Mouse (Mus musculus) heart, adult 9 months (tissue): ENCODE data around the gene Aup1.
A peak's percentile ranks its signal among the peaks of the same experiment; 100 is the strongest.

Experiments used
- DNase-seq, 2 experiments: peaks; one replicate each; pipeline ENCODE4 v3.0.0; 2022; ENCODE audit warnings: low spot score in 2 of 2

Aup1 gene

DNA sequence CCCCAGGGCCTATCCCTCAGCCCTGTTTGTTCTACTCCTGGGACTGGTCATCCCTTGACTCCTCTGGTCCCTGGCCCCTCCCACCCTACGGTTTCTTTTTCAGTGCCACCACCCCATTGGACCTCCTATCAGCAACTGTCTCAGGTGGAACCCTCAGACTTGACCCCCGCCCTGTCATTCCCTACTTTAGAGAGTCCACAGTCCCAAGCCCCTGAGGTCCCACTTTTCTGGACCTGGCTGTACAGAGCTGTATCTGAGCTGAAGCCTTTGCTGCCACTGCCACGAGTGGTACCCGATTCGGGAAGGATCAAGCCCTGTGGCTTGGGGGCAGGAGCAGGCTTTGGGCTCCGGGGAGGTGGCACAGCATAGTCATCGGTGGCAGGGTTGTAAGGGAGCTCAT lies 23.2 kb upstream of the Aup1 start:
- DNase-seq, result no peak

DNA sequence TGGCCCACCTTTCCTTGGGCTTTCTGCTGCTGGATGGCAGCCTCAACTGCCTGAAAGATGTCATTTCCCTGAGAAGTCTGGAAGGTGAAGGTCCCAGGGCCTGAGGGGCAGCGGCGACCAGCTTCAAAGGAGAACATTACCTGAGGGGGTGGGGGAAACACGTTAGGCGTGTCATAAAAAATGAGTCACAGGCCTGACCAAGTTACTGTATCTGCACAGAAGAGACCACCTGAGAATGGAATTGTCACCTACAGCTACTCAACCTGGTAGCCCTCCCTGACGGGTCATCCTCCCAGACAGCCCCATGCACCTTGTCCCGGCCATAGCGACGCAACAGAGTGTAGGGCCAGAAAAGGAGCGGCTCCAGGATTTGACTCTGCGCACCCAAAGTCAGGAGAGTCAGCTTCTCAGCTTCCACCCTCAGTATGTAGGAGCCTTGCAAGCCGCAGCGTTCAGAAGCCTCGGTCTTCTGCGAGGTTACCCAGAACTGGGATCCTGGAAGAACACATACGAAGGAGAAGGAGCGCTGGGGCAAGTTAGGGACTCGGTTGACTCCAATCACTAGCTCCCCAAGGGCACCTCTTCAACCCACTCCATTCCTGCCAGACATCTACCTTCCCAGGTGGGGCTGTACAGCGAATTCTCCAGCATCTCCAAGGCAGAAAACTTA lies 22.3 kb upstream of the Aup1 start:
- no peak for DNase-seq

DNA sequence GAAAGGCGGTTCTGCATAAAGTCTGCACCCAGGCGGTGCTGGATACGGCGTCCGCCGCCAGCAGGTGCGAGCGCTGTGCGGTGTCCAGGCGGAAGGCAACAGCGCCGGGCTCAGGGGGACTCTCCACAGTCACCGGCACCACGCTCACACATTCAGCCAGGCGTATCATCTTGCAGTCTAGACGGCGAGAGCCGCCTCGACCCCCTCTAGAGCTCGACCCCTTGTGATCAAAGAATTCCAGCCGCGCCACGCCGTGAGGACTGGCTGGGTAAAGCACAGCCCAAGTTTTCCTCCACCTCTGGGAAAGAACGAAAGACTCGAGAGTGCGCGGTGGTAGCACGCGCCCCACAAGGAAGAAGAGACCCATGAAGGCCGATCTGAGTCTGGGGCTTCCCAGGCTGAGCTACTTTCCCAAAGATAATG lies 21.5 kb upstream of the Aup1 start:
- DNase-seq, result peak; percentile 29

DNA sequence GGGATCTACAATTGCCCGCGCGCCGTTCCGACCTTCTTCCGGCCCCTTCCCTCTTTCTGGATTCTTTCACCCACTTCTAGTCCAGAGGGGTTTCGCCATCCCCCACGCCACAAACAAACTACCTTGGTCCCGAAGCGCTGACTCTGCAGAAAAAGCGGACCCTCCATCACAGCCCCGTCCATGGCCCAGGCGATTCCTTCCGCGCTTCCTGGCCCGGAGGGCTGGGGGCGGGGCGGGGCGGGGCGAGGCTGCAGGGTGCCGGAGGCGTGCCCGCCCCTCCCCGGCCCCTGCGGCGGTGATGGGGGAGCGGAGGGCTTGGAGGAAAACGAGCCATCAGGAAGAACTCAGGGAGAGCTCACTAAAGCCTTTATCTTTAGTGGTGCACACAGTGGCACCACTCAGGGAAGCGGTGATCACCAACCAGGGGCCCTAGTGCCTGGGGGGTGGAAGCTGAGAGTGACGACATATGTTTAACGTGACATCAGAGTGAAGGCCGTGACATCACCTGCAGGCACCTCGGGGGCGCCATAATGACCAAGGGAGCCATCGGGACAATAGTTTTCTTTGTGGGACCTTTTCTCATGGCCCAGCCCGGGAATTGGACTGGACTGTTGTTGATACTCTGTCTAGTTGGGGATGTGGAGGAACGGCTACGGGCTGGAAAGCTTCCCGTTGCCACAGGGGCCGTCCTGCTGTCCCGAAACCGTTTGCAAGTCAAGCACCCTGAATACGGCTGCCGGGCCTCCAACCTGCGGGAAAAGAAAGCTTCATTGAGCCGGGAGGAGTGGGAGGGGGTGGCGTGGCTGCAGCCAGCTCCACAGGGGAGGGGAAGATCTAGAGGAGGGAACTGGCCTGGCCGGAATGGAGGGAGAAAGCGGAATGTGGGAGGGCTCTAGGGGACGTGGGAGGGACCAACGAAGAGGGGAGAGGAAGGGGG lies 20.8 kb upstream of the Aup1 start, which contains the start of the genes Dok1 and Loxl3:
TSS of gene Dok1 (minus strand) at position 223 of the 937 bp plus-strand sequence.
TSS of gene Loxl3 (plus strand) at position 925 of the 937 bp plus-strand sequence.
- DNase-seq, result peak; percentile 76 to 78

DNA sequence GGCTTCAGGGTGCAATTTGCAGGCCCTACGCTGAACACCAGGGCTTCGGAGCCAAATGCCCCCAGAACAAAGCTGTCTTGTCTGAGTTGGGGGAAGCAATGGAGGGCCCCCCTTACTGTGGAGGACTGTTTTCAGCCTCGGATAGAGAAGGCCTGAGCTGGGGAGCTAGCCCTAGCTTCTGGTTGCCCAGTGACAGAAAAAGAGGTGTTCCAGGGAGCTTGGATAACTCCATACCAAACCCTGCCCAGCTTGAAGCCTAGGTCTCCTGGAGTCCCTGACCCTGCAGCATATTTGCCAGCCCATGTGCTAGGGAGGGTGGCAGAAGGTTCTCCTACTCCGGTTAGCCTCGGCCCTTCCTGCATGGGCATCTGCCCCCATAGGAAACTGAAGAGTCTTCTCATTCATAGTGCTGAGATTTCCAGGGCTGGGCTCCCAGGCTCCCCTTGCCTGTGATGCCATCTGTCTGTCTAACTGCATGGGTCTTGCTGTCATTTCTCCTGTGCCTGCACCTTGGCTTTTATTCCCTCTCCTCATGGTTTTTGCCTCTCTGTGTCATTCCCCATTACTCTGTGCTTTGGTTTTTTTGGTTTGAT lies 19.8 kb upstream of the Aup1 start:
- no peak for DNase-seq

DNA sequence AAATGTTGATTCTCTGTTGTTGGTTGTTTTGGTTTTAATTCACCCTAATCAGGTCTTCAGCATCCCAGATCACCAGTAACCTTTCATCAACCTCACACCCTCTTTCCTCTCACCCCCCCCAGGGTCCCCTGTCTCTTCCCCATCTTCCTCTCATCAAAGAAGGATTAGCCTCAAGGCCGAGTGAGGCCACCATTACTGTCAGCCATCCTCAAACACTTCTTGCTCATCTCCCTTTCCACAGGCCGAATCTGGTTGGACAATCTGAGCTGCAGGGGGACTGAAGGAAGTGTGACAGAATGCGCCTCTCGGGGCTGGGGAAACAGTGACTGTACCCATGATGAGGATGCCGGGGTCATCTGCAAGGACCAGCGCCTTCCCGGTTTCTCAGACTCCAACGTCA lies 17.1 kb upstream of the Aup1 start:
- DNase-seq, result no peak

DNA sequence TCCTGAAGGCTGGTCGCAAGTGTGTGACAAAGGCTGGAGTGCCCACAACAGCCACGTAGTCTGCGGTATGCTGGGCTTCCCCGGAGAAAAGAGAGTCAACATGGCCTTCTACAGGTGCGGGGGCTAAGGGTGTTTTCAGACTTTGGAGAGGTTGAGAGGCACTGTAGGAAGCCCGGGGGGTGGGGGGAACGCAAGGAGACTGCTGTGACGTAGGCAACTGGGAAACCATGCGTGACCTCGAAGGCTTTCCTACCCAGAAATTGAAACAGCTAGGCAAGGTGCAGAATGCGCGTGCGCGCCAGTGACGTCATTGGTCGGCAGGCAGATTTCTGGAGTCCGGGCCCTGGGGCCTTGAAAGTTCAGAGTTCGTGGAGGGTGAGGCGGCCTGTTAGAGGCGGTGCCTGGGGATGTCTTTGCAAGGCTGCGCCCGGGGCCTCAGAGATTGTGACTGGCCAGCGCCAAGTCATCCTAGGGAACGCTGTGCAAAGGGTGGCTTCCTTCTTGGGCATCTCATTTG lies 15.8 kb upstream of the Aup1 start:
- DNase-seq, result peak; percentile 89 to 91

DNA sequence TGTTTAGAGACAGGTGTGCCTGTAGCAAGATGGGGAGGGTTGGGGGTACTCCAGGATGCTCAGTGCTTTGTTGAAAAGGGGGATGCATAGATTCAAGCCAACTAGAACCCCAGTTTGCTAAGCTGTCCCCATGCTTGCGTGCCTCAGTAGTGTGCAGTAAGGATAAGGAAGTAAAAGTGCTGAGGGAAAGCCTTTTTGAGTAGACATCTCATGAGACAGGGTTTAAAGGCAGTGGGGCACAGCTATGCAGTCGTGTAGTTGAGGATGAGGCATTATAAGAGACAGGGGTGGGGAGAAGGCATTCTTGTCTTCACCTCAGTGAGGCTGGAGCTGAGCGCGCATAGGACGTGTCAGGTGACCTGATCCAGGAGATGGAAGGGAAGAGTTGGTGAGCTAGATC lies 13.7 kb upstream of the Aup1 start:
- DNase-seq, result no peak

DNA sequence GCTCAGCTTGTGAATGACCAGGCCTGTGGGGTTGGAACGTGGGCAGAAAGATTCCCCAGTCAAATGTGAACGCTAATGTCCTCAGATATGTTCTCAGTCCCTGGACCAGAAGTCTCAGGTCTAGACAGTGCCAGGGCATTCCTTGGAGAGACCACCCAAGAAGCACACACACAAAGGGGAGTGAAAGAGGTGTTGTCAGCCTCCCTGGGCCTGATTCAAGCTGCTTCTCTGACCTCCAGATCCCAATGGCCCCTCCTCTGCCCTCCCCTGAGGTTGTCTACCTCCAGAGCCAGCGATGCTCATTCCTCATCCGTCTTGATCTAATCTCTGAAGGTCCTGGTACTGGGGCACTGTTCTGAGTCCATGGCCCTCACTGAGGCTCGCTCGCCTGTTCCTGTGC lies 10.8 kb upstream of the Aup1 start:
- no peak for DNase-seq

DNA sequence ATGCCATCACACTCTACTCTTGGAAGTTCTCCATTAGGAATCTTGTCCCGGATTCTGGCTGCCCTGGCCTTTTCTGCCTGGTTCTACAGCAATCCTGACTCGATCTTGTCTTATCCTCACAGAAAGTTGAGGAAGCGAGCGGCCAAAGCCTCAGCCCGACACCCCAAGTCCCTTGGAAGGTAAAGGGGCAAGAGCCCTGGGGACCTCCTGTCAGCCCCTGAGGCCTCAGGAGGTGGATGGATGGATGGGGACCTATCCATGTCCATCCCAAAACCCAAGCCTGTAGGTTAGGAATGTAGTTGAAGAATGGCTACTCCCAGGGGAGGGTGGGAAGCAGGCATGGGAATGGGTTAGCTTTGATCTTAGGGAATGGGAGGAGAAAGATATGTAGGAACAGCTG lies 10.3 kb upstream of the Aup1 start:
- DNase-seq, result no peak

DNA sequence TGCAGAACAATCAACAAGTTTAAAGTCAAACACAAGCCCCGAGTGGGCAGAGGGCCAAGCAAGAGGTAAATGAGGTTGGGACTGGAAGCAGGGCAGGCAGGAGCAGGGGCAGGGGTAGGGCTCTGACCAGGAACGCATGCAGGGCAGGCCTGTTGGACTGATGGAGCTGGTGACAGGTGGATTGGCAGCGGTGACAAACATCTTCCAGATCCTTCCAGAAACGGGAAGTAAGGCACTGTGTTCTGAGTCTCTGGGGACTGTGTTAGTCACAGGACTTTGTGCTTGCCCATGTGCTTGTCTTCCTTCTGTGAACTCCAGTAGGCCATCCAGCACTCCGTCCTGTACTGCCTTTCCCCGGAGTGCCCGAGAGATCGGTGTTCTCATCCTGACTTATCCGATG lies 9.6 kb upstream of the Aup1 start:
- DNase-seq, result peak; percentile 54 to 59

DNA sequence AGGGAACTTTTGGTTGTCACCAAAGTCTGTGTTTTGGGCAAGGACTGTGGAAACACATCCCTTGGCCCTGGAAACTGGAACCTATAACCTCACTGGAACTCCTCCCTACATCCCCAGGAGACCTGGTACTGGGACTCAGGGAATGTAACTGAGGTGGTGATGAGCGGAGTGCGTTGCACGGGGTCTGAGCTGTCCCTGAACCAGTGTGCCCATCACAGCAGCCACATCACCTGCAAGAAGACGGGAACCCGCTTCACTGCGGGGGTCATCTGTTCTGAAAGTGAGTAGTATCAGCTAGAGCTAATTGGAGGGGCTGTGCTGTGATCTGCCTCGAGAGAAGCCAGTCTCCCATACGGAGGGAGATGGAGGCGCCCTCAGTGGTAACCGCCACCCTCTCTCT lies 5.0 kb upstream of the Aup1 start:
- no peak for DNase-seq

DNA sequence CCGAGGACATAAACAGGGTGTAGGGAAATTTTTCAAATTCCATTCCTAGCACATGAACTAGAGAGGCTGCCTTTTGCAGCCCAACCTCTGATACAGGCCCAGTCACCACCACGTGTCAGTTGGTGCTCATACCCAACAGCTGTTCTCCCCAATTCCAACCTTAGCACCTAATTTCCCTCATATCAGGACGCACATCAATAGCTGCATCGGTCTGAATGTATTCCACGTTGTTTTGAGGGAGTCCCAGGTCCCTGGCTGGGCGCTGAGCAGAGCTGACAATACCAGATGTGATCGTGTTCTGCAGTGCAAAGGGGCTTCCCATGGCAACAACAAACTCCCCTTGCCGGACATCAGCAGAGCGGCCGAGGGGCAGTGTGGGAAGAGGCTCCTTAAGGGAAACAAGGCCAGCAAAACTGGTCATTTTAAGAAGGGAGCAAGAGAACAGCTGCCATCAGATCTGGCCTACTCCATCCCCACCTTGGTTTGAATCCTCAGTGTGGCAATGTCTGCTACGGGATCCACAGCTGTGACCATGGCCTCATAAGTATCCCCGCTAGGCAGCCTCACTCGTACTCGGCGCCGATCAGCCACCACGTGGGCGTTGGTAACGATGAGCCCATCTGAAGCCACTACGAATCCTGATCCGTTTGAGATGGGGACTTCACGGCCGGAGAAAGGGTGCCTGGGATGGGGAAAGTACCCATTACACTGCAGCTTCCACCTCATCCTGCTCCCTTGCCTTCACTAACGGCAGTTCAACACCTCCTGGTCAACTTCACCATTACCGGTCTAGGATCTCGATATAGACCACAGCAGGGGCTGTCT lies 973 bp upstream of the Aup1 start:
- peak in 1 of 2 experiments; percentile 26 for DNase-seq

DNA sequence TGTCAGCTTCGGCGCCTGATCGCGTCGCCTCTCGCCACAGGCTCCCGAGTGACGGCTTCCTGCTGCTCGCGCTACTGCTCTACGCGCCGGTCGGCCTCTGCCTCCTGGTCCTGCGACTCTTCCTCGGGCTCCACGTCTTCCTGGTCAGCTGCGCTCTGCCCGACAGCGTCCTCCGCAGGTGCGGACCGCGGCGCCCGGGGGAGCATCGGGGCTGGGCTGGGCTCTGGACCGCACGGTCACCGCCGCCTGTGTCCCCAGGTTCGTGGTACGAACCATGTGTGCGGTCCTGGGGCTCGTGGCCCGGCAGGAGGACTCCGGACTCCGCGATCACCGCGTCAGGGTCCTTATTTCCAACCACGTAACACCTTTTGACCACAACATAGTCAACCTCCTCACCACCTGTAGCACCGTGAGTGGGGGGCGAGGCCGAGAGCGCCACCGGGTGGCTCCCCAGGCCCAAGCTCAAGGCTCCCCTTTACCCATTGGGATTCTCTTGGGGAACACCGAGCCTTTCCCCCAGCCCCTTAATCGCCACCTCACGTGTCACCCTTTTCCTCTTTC lies 630 bp downstream of the Aup1 start, which contains the start of gene Htra2:
TSS of gene Htra2 (minus strand) at position 403 of the 561 bp plus-strand sequence.
- peak; percentile 28 to 35 for DNase-seq

DNA sequence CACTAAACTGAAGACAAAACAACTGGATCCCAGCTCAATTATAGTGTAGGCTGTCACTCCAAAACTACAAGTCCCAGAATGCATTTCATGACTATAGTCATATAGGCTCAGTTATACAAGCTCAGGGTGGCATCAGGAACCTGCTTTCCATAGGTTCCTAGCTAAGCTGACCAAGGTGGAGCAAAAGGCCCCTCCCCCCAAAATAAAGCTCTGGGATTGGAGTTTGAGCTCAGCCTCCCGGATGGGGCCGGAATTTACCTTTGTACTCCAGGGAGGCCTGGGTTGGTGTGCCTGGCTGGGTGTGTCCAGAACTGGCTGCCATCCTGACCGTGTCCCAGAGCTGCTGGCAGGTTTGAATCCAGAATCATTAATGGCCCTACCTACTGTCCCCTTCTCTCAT lies 3.5 kb downstream of the Aup1 start, which contains the start of gene Dqx1:
TSS of gene Dqx1 (plus strand) at position 55 of the 400 bp plus-strand sequence.
- no peak for DNase-seq

DNA sequence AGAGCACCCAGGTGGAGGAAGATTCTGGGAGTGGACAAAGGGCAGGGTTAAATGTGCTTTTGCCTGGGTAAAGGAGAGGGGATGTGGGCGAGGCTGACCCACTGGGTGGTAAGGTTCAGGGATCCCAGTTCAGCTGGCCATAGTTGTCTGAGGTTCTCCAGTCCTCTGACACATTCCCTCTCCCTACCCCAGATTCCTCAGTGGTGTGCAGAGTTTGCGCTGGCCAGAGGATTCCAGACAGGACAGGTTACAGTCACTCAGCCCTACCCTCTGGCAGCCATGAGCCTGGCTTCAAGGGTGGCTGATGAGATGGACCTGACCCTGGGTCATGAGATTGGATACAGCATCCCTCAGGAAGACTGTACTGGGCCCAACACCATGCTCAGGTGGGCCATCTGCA lies 4.4 kb downstream of the Aup1 start:
- no peak for DNase-seq

DNA sequence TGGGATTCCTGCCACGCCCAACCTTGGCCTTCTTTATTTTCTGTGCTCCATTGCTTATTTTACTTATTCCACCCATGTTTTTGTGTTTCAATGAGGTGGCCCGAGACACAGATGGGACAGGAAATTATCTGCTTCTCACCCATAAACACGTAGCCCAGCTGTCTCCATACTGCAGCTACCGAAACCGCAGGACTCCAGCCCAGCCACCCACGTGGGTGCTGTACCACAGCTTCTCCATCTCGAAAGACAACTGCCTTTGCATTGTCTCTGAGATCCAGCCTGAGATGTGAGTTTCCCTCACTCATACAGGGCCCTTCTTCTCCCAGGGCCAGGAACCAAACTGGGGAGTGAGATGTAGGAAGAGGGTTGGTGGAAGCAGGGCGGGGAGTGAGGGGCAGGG lies 11.7 kb downstream of the Aup1 start:
- DNase-seq, result no peak

DNA sequence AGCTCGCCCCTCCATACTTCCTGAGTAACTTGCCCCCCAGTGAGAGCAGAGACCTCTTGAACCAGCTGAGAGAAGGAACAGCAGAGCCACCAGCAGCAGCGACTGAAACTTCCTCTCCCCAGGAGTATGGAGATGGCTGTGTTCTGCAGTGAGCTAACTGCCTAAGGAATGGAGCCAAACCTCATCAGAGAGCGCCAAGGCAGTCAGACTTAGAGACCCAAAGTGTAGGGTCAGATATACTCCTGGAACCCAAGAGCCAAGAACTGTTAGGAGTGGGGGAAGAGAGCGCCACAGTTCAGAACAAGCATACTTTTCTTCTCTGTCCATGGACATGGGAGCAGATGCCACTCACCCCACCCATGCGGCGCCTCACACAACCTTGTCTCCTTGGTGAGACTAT lies 12.1 kb downstream of the Aup1 start:
- no peak for DNase-seq

DNA sequence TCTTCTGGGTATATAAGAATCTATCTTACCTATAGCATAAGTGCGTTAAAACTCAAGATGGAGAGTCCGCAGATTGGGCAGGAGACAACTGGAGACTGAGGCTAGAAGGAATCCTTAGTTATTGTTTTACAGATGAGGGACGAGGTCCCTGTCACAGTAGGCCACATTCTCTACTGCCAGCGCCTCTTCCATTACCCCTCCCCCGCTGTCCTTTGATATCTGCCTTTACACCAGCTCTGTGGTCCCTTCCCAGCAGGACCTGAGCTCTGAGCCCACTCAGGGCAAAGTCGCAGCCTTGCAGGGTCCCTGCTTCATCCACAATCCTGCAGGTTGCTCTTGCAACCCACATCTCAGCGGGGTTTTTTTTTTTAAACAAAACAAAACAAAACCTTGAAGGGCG lies 13.9 kb downstream of the Aup1 start:
- no peak for DNase-seq

DNA sequence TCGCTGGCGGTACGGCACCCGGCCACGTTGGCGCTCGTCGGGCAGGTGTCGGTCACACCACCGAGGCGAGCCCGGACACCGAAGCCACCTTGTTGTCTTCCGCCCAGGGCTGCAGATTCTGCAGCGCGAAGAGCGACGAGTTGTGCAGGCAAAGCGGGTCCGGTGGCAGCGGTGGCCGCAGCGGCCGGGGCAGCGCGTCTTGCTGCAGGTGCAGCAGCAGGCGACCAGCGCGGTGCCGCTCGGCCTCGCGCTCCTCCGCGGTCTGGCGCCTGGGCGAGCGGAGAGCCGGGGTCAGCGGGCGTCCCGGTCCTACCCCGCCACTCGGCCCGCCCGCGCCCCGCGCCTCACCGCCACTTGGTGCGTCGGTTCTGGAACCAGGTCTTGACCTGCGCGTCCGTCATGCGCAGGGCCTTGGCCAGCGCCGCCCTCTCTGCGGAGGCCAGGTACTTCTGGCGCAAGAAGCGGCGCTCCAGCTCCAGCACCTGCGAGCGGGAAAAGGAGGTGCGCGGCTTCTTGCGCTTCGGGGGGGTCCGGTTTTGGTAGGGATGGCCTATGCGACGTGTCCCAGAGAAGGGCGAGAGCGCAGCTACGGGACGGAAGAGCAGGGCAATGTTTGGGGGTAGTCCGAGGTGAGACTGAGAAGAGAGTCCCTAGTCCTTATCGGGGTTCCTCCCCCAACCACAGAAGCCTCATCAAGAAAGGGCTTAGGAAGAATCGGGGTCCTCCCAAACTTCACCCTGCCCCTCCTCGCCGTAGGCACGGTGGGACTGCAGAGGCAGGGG lies 14.6 kb downstream of the Aup1 start:
- DNase-seq, result no peak
